Mouse (Mus musculus) Patski (cell line): Measurements from ENCODE around the gene Tbce. TPM values are rescaled to one million over a fixed set of nuclear protein-coding genes. Genes with fewer than 3 reads are reported as not detected.

Experiments used
- ATAC-seq: fragments of 100-300 bp; one replicate; pipeline ENCODE4 v1.8.0; 2021
- CTCF ChIA-PET: fragments of 350-600 bp; sonication (Branson Sonifier 250); formaldehyde crosslinking; loops from one replicate; lab custom pipeline; 2022; ENCODE audit warnings: inconsistent platforms; lab: Charles Lee
- POLR2A ChIA-PET: fragments of 350-600 bp; sonication (Branson Sonifier 250); formaldehyde crosslinking; loops from one replicate; lab custom pipeline; 2022; ENCODE audit warnings: antibody characterized with exemption, inconsistent platforms; lab: Charles Lee
- DNase-seq: peaks from one replicate; pipeline ENCODE4 v3.0.0-alpha.2; 2011; ENCODE audit warnings: low read depth, low spot score
- H3K27me3 ChIP-seq: fragments of 371-371 bp; one replicate; pipeline ENCODE4 v1.5.1; 2021
- CTCF ChIP-seq: fragments of 100-300 bp; IDR thresholded peaks from one replicate; pipeline ENCODE4 v1.5.1; 2021
- in situ Hi-C: fragments of 300-500 bp; cut with MboI; formaldehyde crosslinking; loops from 3 replicates; pipeline ENCODE4 v1.11.1; 2018; ENCODE audit warnings: low pct_unique_long_range_greater_than_20kb, mixed read lengths
- polyA plus RNA-seq: library from polyadenylated mRNA; unstranded; gene quantifications from one replicate; pipeline ENCODE4 v1.2.3, GENCODE M21; 2021

Tbce gene
- polyA plus RNA-seq, 1 experiment from 2014 or later = 45.0 TPM

- CTCF ChIA-PET = interaction anchor here (1.2 kb wide), 1 partner anchor 65 kb away, joined by 3 read pairs; no protein-coding TSS in a partner anchor
- in situ Hi-C loops = loop anchor here (10.0 kb wide), 1 partner anchor 661 kb away; the partner anchor contains the start of genes Mrpl32 and Psma2
- peak; percentile 99 for ATAC-seq
- DNase-seq = peak; percentile 89
- POLR2A ChIA-PET = no interaction called here
- TF ChIP-seq CTCF = no peak
- no peaks in the 10 kb centered on the region for H3K27me3 ChIP-seq
Measured at GRCm38 (mm10) chr13:13953874-13954832, 85.3 kb downstream of the Tbce start, which contains the start of gene B3galnt2. TSS of gene B3galnt2 (plus strand) at chr13:13954469.

Other genes with a start within 250 kb of the Tbce start
- 23.9 TPM for gene B3galnt2, start 85.2 kb downstream of the Tbce start, polyA plus RNA-seq
- gene Arid4b, start 23.6 kb upstream of the Tbce start, polyA plus RNA-seq = 31.1 TPM
- 34.1 TPM for gene Ggps1, start 23.9 kb upstream of the Tbce start, polyA plus RNA-seq